Comparison of ENCODE assay signal across 17 mouse cellular contexts in genomic region chr7:51914132-51914531, GRCm38 (mm10). TPM values are rescaled to one million over a fixed set of nuclear protein-coding genes. Genes with fewer than 3 reads are reported as not detected.
A peak's percentile ranks its signal among the peaks of the same experiment; 100 is the strongest.
DNase-seq lines count a peak whose midpoint lies in the region; ATAC-seq lines count a peak whose summit lies in the region.
"Had no signal": no experiment of that assay in that cellular context is flagged by ENCODE, and none has a peak within 500 bp of the region (broad histone marks: within the 10 kb centered on the region; RNA-seq: fewer than 3 reads in every experiment).

No protein-coding gene starts in this region.

- H3K27ac ChIP-seq in hindbrain, embryonic 12.5 days: 0 out of 2 replicates have a peak overlapping the region, but pooled peaks have one; percentile 12
- no peak overlapping the region for H3K27ac ChIP-seq in hindbrain, embryonic 16.5 days (ENCODE audit: low read depth, low read length)
- H3K27ac ChIP-seq in embryonic facial prominence, embryonic 14.5 days (replicated peaks; ENCODE audit: low read depth, low read length): peak overlapping the region; percentile 74
- peak overlapping the region; percentile 92 for H3K27ac ChIP-seq in limb, embryonic 13.5 days
- H3K27ac ChIP-seq in midbrain, embryonic 13.5 days: no peak overlapping the region
- H3K27ac ChIP-seq: forebrain, embryonic 13.5 days; hindbrain, embryonic 10.5 days; liver, embryonic 15.5 days; midbrain, embryonic 12.5 days had no signal

- H3K4me2 ChIP-seq in hindbrain, embryonic 12.5 days (replicated peaks): no peak overlapping the region
- no peak overlapping the region for H3K4me2 ChIP-seq in hindbrain, embryonic 16.5 days (ENCODE audit: low read length)
- no peak overlapping the region for H3K4me2 ChIP-seq in embryonic facial prominence, embryonic 14.5 days (ENCODE audit: low read depth, low read length)
- H3K4me2 ChIP-seq in limb, embryonic 13.5 days (replicated peaks): no peak overlapping the region
- no peak overlapping the region for H3K4me2 ChIP-seq in midbrain, embryonic 13.5 days (replicated peaks)
- H3K4me2 ChIP-seq: forebrain, embryonic 13.5 days; liver, embryonic 15.5 days; midbrain, embryonic 12.5 days; neural tube, embryonic 13.5 days had no signal

- 69% methylated on average over 2 of the region's 2 CpGs for WGBS in hindbrain, embryonic 12.5 days
- 69% methylated on average over 2 of the region's 2 CpGs for WGBS in hindbrain, embryonic 16.5 days
- 50% methylated on average over 2 of the region's 2 CpGs for WGBS in embryonic facial prominence, embryonic 14.5 days
- 10% methylated on average over 2 of the region's 2 CpGs for WGBS in limb, embryonic 13.5 days
- 92% methylated on average over 2 of the region's 2 CpGs for WGBS in midbrain, embryonic 13.5 days

- peak; percentile 27 for DNase-seq in embryo, embryonic 11 days
- no peak for DNase-seq in embryo, embryonic 10.5 days (ENCODE audit: low spot score)
- DNase-seq in embryonic facial prominence, embryonic 14.5 days (ENCODE audit: low spot score): peak; percentile 52
- DNase-seq in adrenal gland, postnatal 14 days: no peak
- DNase-seq: cerebellum, adult 18-20 months; lung, postnatal 36 days; retina, postnatal 1 day; thymus, postnatal 14 days had no signal

- no peaks in the 10 kb centered on the region for H3K36me3 ChIP-seq in hindbrain, embryonic 12.5 days
- no peaks in the 10 kb centered on the region for H3K36me3 ChIP-seq in hindbrain, embryonic 16.5 days (ENCODE audit: control insufficient read depth, insufficient read depth, low read length)
- no peaks in the 10 kb centered on the region for H3K36me3 ChIP-seq in embryonic facial prominence, embryonic 14.5 days (ENCODE audit: control insufficient read depth, insufficient read depth, low read length)
- H3K36me3 ChIP-seq in limb, embryonic 13.5 days: 0 out of 2 replicates have a peak, but pooled peaks cover 3% of the 10 kb centered on the region
- no peaks in the 10 kb centered on the region for H3K36me3 ChIP-seq in midbrain, embryonic 13.5 days
- H3K36me3 ChIP-seq: hindbrain, embryonic 10.5 days; liver, embryonic 15.5 days; midbrain, embryonic 12.5 days; neural tube, embryonic 13.5 days had no signal

- H3K27me3 ChIP-seq in hindbrain, embryonic 12.5 days: no peaks in the 10 kb centered on the region
- H3K27me3 ChIP-seq in hindbrain, embryonic 16.5 days (replicated peaks; ENCODE audit: control insufficient read depth, insufficient read depth, low read length): no peaks in the 10 kb centered on the region
- no peaks in the 10 kb centered on the region for H3K27me3 ChIP-seq in embryonic facial prominence, embryonic 14.5 days (replicated peaks; ENCODE audit: control insufficient read depth, insufficient read depth, low read length)
- no peaks in the 10 kb centered on the region for H3K27me3 ChIP-seq in limb, embryonic 13.5 days
- no peaks in the 10 kb centered on the region for H3K27me3 ChIP-seq in midbrain, embryonic 13.5 days
- H3K27me3 ChIP-seq: forebrain, embryonic 13.5 days; liver, embryonic 15.5 days; midbrain, embryonic 12.5 days; neural tube, embryonic 13.5 days had no signal

- no peak for ATAC-seq in hindbrain, embryonic 12.5 days (ENCODE audit: low FRiP score)
- ATAC-seq in hindbrain, embryonic 16.5 days: no peak
- peak; percentile 59; the same call in 1 of the 2 replicates for ATAC-seq in embryonic facial prominence, embryonic 14.5 days (ENCODE audit: low read depth)
- ATAC-seq in limb, embryonic 13.5 days (ENCODE audit: low FRiP score, low read depth): peak; percentile 89
- no peak for ATAC-seq in midbrain, embryonic 13.5 days

- no peak overlapping the region for H3K4me3 ChIP-seq in hindbrain, embryonic 12.5 days
- H3K4me3 ChIP-seq in hindbrain, embryonic 16.5 days (ENCODE audit: low read length): no peak overlapping the region
- no peak overlapping the region for H3K4me3 ChIP-seq in embryonic facial prominence, embryonic 14.5 days (ENCODE audit: low read depth, low read length)
- H3K4me3 ChIP-seq in limb, embryonic 13.5 days: no peak overlapping the region
- no peak overlapping the region for H3K4me3 ChIP-seq in midbrain, embryonic 13.5 days (replicated peaks)
- H3K4me3 ChIP-seq: forebrain, embryonic 13.5 days; hindbrain, embryonic 10.5 days; liver, embryonic 15.5 days; midbrain, embryonic 12.5 days; neural tube, embryonic 13.5 days had no signal

- H3K4me1 ChIP-seq in hindbrain, embryonic 12.5 days: 0 out of 2 replicates have a peak, but pooled peaks cover 3% of the 10 kb centered on the region
- H3K4me1 ChIP-seq in hindbrain, embryonic 16.5 days (ENCODE audit: control insufficient read depth, insufficient read depth, low read depth, low read length): no peaks in the 10 kb centered on the region
- H3K4me1 ChIP-seq in embryonic facial prominence, embryonic 14.5 days (ENCODE audit: control insufficient read depth, insufficient read depth, low read length): peaks cover 14% of the 10 kb centered on the region
- peaks cover 28% of the 10 kb centered on the region for H3K4me1 ChIP-seq in limb, embryonic 13.5 days
- no peaks in the 10 kb centered on the region for H3K4me1 ChIP-seq in midbrain, embryonic 13.5 days (replicated peaks)
- H3K4me1 ChIP-seq: liver, embryonic 15.5 days; midbrain, embryonic 12.5 days had no signal

- H3K9ac ChIP-seq in hindbrain, embryonic 12.5 days: no peak overlapping the region
- no peak overlapping the region for H3K9ac ChIP-seq in hindbrain, embryonic 16.5 days (ENCODE audit: low read depth, low read length)
- no peak overlapping the region for H3K9ac ChIP-seq in embryonic facial prominence, embryonic 14.5 days (ENCODE audit: low read depth, low read length)
- no peak overlapping the region for H3K9ac ChIP-seq in limb, embryonic 13.5 days
- no peak overlapping the region for H3K9ac ChIP-seq in midbrain, embryonic 13.5 days (replicated peaks)
- H3K9ac ChIP-seq: forebrain, embryonic 13.5 days; liver, embryonic 15.5 days; midbrain, embryonic 12.5 days; neural tube, embryonic 13.5 days had no signal

- no peaks in the 10 kb centered on the region for H3K9me3 ChIP-seq in hindbrain, embryonic 12.5 days (replicated peaks)
- no peaks in the 10 kb centered on the region for H3K9me3 ChIP-seq in hindbrain, embryonic 16.5 days (ENCODE audit: control insufficient read depth, low read length)
- no peaks in the 10 kb centered on the region for H3K9me3 ChIP-seq in embryonic facial prominence, embryonic 14.5 days (ENCODE audit: control insufficient read depth, low read length)
- H3K9me3 ChIP-seq in limb, embryonic 13.5 days: no peaks in the 10 kb centered on the region
- H3K9me3 ChIP-seq in midbrain, embryonic 13.5 days: no peaks in the 10 kb centered on the region
- H3K9me3 ChIP-seq: forebrain, embryonic 13.5 days; hindbrain, embryonic 10.5 days; liver, embryonic 15.5 days; midbrain, embryonic 12.5 days; neural tube, embryonic 13.5 days had no signal

RNA-seq across cellular contexts. Expression of gene Fancf, which starts 52.1 kb away (rescaled TPM):
- 14.0 and 15.4 TPM in 2 replicates for polyA plus RNA-seq in hindbrain, embryonic 12.5 days (2016; fragmentation: Nextera tagmentation; extraction: Ambion mirVana)
- 2.5 and 5.6 TPM in 2 replicates for polyA plus RNA-seq in hindbrain, embryonic 16.5 days (2015; fragmentation: Nextera tagmentation; extraction: Ambion mirVana)
- 12.0 and 12.3 TPM in 2 replicates for polyA plus RNA-seq in embryonic facial prominence, embryonic 14.5 days (2014; fragmentation: Nextera tagmentation; extraction: Ambion mirVana)
- polyA plus RNA-seq in limb, embryonic 13.5 days (2015; fragmentation: Nextera tagmentation; extraction: Ambion mirVana): 13.5 and 15.0 TPM in 2 replicates
- 6.6 and 9.8 TPM in 2 replicates for polyA plus RNA-seq in midbrain, embryonic 13.5 days (2015; fragmentation: Nextera tagmentation; extraction: Ambion mirVana)
- 8.6 and 9.2 TPM in 2 replicates for total RNA-seq in adrenal gland, postnatal 14 days (2021)

RNA-seq across cellular contexts. Expression of gene Gas2, which starts 52.3 kb away (rescaled TPM):
- 53.1 and 54.3 TPM in 2 replicates for polyA plus RNA-seq in hindbrain, embryonic 12.5 days (2016; fragmentation: Nextera tagmentation; extraction: Ambion mirVana)
- 12.3 and 12.4 TPM in 2 replicates for polyA plus RNA-seq in hindbrain, embryonic 16.5 days (2015; fragmentation: Nextera tagmentation; extraction: Ambion mirVana)
- 53.9 and 66.8 TPM in 2 replicates for polyA plus RNA-seq in embryonic facial prominence, embryonic 14.5 days (2014; fragmentation: Nextera tagmentation; extraction: Ambion mirVana)
- 319 and 338 TPM in 2 replicates for polyA plus RNA-seq in limb, embryonic 13.5 days (2015; fragmentation: Nextera tagmentation; extraction: Ambion mirVana)
- 16.3 and 20.1 TPM in 2 replicates for polyA plus RNA-seq in midbrain, embryonic 13.5 days (2015; fragmentation: Nextera tagmentation; extraction: Ambion mirVana)
- 31.3 and 36.4 TPM in 2 replicates for total RNA-seq in adrenal gland, postnatal 14 days (2021)

Comparison
In these comparisons a context has a peak if more than half of its experiments do, and no peak if none do; other contexts are left out.
1. DNase-seq: peak in embryo, embryonic 11 days (single experiment) and embryonic facial prominence, embryonic 14.5 days (single experiment); none in embryo, embryonic 10.5 days (single experiment) and adrenal gland, postnatal 14 days (single experiment).
2. H3K27ac ChIP-seq: peak in hindbrain, embryonic 12.5 days (single experiment), embryonic facial prominence, embryonic 14.5 days (single experiment) and limb, embryonic 13.5 days (single experiment); none in hindbrain, embryonic 16.5 days (single experiment) and midbrain, embryonic 13.5 days (single experiment).
3. ATAC-seq: peak in embryonic facial prominence, embryonic 14.5 days (single experiment) and limb, embryonic 13.5 days (single experiment); none in hindbrain, embryonic 12.5 days (single experiment), hindbrain, embryonic 16.5 days (single experiment) and midbrain, embryonic 13.5 days (single experiment).